Mouse (Mus musculus) erythroblast, embryonic 14.5 days (primary cell): ENCODE data around the gene Pitpnm1.

ENCODE experiments used
- GATA1 ChIP-seq: IDR thresholded peaks from 2 replicates; pipeline ENCODE4 v1.6.1; 2012; ENCODE audit warnings: low read length, inconsistent platforms, mixed read lengths
- TAL1 ChIP-seq: IDR thresholded peaks from 3 replicates; pipeline ENCODE4 v1.6.1; 2012; ENCODE audit warnings: low read length, inconsistent platforms, mixed read lengths

- no peak for TF ChIP-seq TAL1
- no peak for TF ChIP-seq GATA1
These were observed 38.1 kb downstream of the Pitpnm1 start for GRCm38 (mm10) chr19:4137913-4138312.
